Mouse (Mus musculus) embryonic facial prominence, embryonic 15.5 days (tissue): ENCODE data around the gene Ttn. TPM values are rescaled to one million over a fixed set of nuclear protein-coding genes. Genes with fewer than 3 reads are reported as not detected.

Experiments
- ATAC-seq: fragments of 200-750 bp; cut with Nextera tagmentation; 2 replicates; pipeline ENCODE4 v1.8.0; 2017; ENCODE audit warnings: low read depth, moderate TSS enrichment; ENCODE audit not compliant: insufficient number of reproducible peaks, low FRiP score, low TSS enrichment
- H3K27ac ChIP-seq: fragments of 300-500 bp; sonication (generic); replicated peaks from 2 replicates; pipeline ENCODE4 v1.5.1; 2015; ENCODE audit warnings: mild to moderate bottlenecking, inconsistent platforms
- H3K27me3 ChIP-seq: fragments of 300-500 bp; sonication (generic); 2 replicates; pipeline ENCODE4 v1.6.1; 2015; ENCODE audit warnings: inconsistent platforms
- H3K36me3 ChIP-seq: fragments of 300-500 bp; sonication (generic); 2 replicates; pipeline ENCODE4 v1.6.1; 2015; ENCODE audit warnings: mild to moderate bottlenecking, inconsistent platforms
- H3K4me1 ChIP-seq: fragments of 300-500 bp; sonication (generic); 2 replicates; pipeline ENCODE4 v1.6.1; 2015; ENCODE audit warnings: inconsistent platforms
- H3K4me2 ChIP-seq: fragments of 300-500 bp; sonication (generic); replicated peaks from 2 replicates; pipeline ENCODE4 v1.6.1; 2015; ENCODE audit warnings: mild to moderate bottlenecking, inconsistent platforms
- H3K4me3 ChIP-seq: fragments of 300-500 bp; sonication (generic); replicated peaks from 2 replicates; pipeline ENCODE4 v1.5.1; 2015; ENCODE audit warnings: mild to moderate bottlenecking, inconsistent platforms
- H3K9ac ChIP-seq: fragments of 300-500 bp; sonication (generic); 2 replicates; pipeline ENCODE4 v1.6.1; 2015; ENCODE audit warnings: inconsistent platforms
- H3K9me3 ChIP-seq: fragments of 300-500 bp; sonication (generic); replicated peaks from 2 replicates; pipeline ENCODE4 v1.6.1; 2016; ENCODE audit warnings: inconsistent platforms
- WGBS: fragments of 180-500 bp; shearing (Covaris S2); methylation state at CpG from one replicate; pipeline ENCODE4 v1.1.7; 2015; 5-methylcytosine and 5-hydroxymethylcytosine counted together
- polyA plus RNA-seq: library from polyadenylated mRNA; unstranded; fragments of >200 nt; fragmentation: Nextera tagmentation; extraction: Ambion mirVana; gene quantifications from 2 replicates; pipeline ENCODE4 v1.2.1, GENCODE M21; 2015

The Ttn gene
- polyA plus RNA-seq, 1 experiment from 2014 or later, result 92.9 TPM

DNA sequence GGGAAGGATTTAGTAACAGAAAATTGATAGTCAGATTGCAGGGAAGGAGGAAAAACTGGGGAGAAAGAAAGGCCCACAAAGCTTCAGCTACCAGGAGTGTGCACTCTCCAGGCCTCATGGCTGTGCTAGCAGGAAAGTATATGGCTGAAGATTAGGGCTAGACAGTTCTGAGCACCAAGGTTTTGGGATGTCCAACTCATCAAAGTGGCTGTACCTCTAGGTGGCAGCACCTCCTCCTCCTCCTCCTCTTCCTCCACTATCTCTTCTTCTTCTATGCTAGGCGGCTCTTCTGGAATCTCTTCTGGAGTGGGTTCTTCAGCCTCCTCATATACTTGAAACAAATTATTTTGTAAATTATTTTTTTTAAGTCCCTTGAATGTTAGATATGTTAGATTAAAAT is 139.2 kb downstream of the Ttn start:
- H3K4me3 ChIP-seq, result no peak overlapping the region
- H3K4me1 ChIP-seq, result no peaks in the 10 kb centered on the region
- H3K27ac ChIP-seq, result no peak overlapping the region
- H3K9ac ChIP-seq, result no peak overlapping the region
- H3K27me3 ChIP-seq, result no peaks in the 10 kb centered on the region
- 87% methylated on average over 1 of the region's 1 CpGs for WGBS
- H3K36me3 ChIP-seq, result no peaks in the 10 kb centered on the region
- ATAC-seq, result no peak
- H3K9me3 ChIP-seq, result no peaks in the 10 kb centered on the region
- no peak overlapping the region for H3K4me2 ChIP-seq

DNA sequence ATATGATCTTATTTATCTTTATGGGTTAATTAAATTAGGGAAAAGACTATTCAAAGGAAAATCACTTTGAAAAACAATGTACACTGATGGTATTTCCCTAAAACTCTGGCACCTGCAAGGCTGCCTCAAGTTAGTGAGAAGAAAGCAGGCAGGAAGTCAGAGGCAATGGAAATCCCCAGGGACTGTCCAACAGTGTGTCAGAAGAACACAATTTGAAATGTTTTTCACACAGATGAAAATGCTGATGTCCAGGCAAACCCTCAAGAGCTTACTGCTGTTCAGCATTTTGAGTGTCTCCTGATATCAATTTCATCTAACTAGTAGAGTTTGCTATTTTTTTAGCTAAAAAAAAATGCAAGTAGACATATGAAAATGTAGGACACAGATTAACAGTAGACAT is 161.9 kb downstream of the Ttn start:
- H3K4me2 ChIP-seq, result no peak overlapping the region
- no peak for ATAC-seq
- H3K4me3 ChIP-seq, result no peak overlapping the region
- H3K36me3 ChIP-seq, result no peaks in the 10 kb centered on the region
- no peaks in the 10 kb centered on the region for H3K9me3 ChIP-seq
- no peak overlapping the region for H3K9ac ChIP-seq
- no peaks in the 10 kb centered on the region for H3K4me1 ChIP-seq
- H3K27me3 ChIP-seq, result no peaks in the 10 kb centered on the region
- H3K27ac ChIP-seq, result no peak overlapping the region

DNA sequence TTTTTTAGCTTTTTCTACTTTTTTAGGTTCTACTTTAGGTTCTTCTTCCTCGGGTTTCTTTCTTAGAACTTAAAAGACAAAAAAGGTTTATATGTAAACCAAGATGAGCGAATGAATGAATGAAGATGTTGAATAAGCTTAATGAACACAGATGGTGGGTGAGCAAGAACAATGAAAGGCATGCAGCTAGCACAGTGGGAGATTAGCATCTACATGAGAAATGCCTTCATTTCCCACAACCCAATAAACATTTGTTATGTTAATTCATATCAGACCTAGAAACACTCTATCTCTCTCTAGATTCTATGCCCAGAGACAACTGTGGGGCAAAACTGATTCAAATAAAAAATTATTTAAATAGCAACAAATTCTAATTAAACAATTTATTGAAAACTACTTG is 164.6 kb downstream of the Ttn start:
- H3K27me3 ChIP-seq, result no peaks in the 10 kb centered on the region
- H3K27ac ChIP-seq, result no peak overlapping the region
- no peak overlapping the region for H3K4me3 ChIP-seq
- no peaks in the 10 kb centered on the region for H3K36me3 ChIP-seq
- H3K9ac ChIP-seq, result no peak overlapping the region
- WGBS, result 24% methylated on average over 2 of the region's 2 CpGs
- no peak for ATAC-seq
- no peaks in the 10 kb centered on the region for H3K9me3 ChIP-seq
- H3K4me2 ChIP-seq, result no peak overlapping the region
- no peaks in the 10 kb centered on the region for H3K4me1 ChIP-seq

DNA sequence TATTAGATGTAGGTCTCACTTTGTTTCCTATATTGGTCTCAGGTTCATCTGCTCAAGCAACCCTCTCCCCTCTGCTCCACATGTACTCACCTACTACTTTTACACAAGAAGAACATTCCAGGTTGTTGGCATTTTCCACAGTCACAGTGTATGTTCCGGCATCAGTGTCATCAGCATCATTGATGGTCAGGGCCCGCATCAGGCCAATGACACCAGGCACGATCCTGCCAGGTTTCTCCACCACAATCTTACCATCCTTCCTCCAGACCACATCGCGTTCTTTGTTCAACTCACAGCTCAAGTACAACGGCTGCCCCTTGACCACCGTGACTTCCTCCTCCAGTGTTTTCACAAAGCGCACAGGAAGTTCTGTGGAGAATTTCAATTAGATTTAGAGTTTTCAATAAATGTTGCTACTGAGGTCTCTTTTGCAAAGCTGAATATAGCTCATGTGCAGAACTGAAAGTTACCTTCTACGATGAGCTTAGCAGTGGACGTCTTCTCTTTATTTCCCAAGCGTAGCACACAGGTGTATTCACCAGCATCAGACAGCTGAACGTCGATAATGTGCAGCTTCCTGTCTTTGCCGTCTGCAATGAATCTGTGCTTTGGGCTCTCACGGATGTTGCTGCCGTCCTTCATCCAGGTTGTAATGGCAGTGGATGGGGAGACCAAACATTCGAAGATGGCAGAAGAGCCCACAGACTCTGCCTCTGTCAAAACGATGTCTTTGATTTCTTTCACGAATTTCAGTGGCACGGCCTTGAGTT is 168.1 kb downstream of the Ttn start:
- no peaks in the 10 kb centered on the region for H3K9me3 ChIP-seq
- H3K9ac ChIP-seq, result no peak overlapping the region
- H3K4me3 ChIP-seq, result no peak overlapping the region
- H3K4me1 ChIP-seq, result no peaks in the 10 kb centered on the region
- H3K4me2 ChIP-seq, result no peak overlapping the region
- no peaks in the 10 kb centered on the region for H3K27me3 ChIP-seq
- ATAC-seq, result no peak
- H3K27ac ChIP-seq, result no peak overlapping the region
- 86% methylated on average over 20 of the region's 20 CpGs for WGBS
- H3K36me3 ChIP-seq, result no peaks in the 10 kb centered on the region

DNA sequence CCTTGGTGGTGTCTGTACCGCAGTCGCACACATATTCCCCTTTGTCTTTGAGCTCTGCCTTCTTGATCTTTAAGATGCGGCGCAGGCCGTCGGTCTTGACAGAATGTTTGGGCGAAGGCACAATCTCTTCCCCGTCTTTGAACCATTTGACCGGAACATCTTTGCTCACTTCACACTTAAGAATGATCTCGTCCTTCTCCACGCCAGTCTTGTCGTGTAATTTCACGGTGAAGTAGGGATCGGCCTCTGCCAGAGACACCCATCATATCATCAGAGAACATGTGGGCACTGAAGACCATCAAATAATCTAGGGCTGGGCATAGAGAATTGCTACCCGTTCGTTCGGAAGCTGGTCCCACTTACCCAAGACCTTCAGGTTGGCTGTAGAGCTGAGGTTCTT is 171.2 kb downstream of the Ttn start:
- H3K4me3 ChIP-seq, result no peak overlapping the region
- no peaks in the 10 kb centered on the region for H3K4me1 ChIP-seq
- WGBS, result 94% methylated on average over 17 of the region's 17 CpGs
- H3K9ac ChIP-seq, result no peak overlapping the region
- no peaks in the 10 kb centered on the region for H3K36me3 ChIP-seq
- H3K27ac ChIP-seq, result no peak overlapping the region
- no peak for ATAC-seq
- H3K27me3 ChIP-seq, result no peaks in the 10 kb centered on the region
- H3K9me3 ChIP-seq, result no peaks in the 10 kb centered on the region
- H3K4me2 ChIP-seq, result no peak overlapping the region

DNA sequence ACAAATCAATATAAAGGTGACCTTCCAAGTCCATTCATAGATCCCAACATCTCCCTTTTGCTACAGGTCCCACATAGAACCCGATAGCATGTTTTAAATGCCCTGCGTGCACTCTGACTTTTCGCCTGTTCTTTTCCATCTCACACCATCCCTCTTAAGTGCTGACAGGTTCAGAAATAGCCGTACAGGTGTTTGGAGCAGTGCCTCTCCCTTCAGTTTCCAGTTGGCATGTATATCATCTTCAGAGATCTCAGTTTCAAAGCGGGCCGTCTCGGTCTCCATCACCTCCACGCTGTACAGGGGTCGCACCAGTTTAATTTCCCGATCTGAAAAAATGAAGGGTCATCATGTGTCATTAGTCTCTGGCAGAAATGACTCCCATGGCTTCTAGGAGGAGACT is 174.0 kb downstream of the Ttn start:
- H3K9ac ChIP-seq, result no peak overlapping the region
- no peaks in the 10 kb centered on the region for H3K4me1 ChIP-seq
- H3K36me3 ChIP-seq, result no peaks in the 10 kb centered on the region
- ATAC-seq, result no peak
- no peaks in the 10 kb centered on the region for H3K9me3 ChIP-seq
- no peak overlapping the region for H3K27ac ChIP-seq
- WGBS, result 93% methylated on average over 10 of the region's 10 CpGs
- H3K27me3 ChIP-seq, result no peaks in the 10 kb centered on the region
- H3K4me3 ChIP-seq, result no peak overlapping the region
- H3K4me2 ChIP-seq, result no peak overlapping the region

DNA sequence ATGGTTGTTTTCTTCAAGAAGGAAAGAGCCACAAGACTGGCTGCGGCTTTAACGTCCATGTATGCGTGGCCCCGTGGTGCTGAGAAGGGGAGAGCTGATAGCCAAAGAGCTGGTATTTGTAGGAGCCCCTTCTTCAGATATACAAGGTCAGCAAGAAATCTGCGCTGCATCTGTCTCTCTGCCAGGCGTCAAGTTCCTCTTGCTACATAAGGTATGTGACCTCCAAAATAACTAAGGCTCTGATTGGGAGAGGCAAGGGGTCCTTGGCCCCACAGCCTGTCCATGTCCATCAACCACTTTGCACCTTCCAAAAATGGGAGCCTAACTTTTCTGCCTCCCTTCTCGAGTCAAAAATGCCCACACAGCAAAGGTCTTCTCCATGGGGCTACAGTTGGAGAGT is 175.1 kb downstream of the Ttn start:
- ATAC-seq, result no peak

DNA sequence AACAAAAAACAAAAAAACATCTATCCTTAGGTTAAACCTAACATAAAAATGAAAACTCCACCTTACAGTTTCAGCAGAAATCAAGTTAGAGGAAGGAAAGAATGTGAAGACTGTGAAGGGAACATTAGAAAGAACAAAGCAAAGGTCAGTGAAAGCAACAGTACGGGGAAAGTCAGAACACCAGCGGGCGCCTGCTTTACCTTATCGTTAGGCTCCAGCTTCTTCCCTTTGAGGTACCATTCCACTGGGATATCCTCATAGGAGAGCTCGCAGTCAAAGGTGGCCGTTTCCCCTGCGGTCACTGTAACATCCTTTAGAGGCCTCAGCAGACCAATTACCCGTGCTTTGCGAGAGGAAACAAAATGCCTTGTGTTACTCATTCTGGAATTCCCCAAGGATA is 175.5 kb downstream of the Ttn start:
- no peaks in the 10 kb centered on the region for H3K36me3 ChIP-seq
- no peak overlapping the region for H3K4me2 ChIP-seq
- H3K27me3 ChIP-seq, result no peaks in the 10 kb centered on the region
- no peak overlapping the region for H3K4me3 ChIP-seq
- no peak overlapping the region for H3K27ac ChIP-seq
- H3K9ac ChIP-seq, result no peak overlapping the region
- no peaks in the 10 kb centered on the region for H3K9me3 ChIP-seq
- 55% methylated on average over 9 of the region's 9 CpGs for WGBS
- H3K4me1 ChIP-seq, result no peaks in the 10 kb centered on the region
- no peak for ATAC-seq

More for the DNA sequence above, 175.1 kb downstream of the Ttn start:
- WGBS, result 63% methylated on average over 7 of the region's 7 CpGs
- no peaks in the 10 kb centered on the region for H3K9me3 ChIP-seq
- H3K27ac ChIP-seq, result no peak overlapping the region
- no peak overlapping the region for H3K9ac ChIP-seq
- H3K27me3 ChIP-seq, result no peaks in the 10 kb centered on the region
- no peak overlapping the region for H3K4me3 ChIP-seq
- no peak overlapping the region for H3K4me2 ChIP-seq
- H3K36me3 ChIP-seq, result no peaks in the 10 kb centered on the region
- H3K4me1 ChIP-seq, result no peaks in the 10 kb centered on the region

DNA sequence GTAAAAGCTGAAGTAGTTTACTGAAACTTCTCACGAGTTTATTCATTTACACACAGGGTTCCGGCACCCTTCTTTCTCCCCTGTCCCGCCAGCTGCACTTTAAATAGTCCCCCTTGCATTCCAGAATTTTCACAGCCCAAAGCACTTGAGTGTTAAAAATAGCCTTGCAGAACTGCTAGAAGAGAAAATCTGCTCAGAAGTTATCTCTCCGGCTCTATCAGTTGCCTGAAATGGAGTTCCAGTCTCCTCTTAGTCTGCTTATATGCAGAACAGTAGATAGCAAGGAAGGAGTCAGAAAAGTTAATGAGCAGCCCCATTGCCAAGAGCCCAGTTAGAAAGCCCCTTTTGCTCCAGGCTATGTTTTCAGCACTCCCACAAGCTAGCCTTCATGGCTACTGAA is 176.0 kb downstream of the Ttn start:
- no peaks in the 10 kb centered on the region for H3K36me3 ChIP-seq
- 39% methylated on average over 4 of the region's 4 CpGs for WGBS
- H3K4me3 ChIP-seq, result no peak overlapping the region
- H3K27ac ChIP-seq, result no peak overlapping the region
- no peak for ATAC-seq
- H3K4me1 ChIP-seq, result no peaks in the 10 kb centered on the region
- H3K27me3 ChIP-seq, result no peaks in the 10 kb centered on the region
- no peak overlapping the region for H3K9ac ChIP-seq
- no peaks in the 10 kb centered on the region for H3K9me3 ChIP-seq
- H3K4me2 ChIP-seq, result no peak overlapping the region

DNA sequence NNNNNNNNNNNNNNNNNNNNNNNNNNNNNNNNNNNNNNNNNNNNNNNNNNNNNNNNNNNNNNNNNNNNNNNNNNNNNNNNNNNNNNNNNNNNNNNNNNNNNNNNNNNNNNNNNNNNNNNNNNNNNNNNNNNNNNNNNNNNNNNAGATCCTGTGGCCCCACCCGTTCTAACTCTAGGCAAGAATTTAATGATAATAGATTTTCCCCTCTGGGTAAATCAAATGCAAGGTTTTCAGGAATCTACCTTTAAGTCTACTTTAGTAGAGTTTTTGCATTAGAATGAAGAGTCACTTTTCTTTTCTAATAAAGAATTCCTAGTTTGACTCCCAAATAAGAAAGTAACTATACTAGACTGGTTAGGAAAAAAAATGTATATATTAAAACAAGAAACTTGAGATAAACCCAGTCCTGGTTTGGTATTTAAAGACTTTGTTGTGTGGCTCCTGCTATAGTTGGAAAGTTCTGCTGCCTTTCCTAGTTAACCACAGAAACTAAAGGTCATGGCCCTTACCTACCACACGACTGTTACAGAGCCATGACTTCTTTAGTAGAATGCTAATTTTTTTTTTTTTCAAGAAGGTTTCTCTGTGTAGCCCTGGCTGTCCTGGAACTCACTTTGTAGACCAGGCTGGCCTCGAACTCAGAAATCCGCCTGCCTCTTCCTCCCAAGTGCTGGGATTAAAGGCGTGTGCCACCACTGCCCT is 177.0 kb downstream of the Ttn start:
- WGBS, result 61% methylated on average over 5 of the region's 5 CpGs
- H3K27me3 ChIP-seq, result no peaks in the 10 kb centered on the region
- no peaks in the 10 kb centered on the region for H3K4me1 ChIP-seq
- no peak overlapping the region for H3K4me2 ChIP-seq
- H3K4me3 ChIP-seq, result no peak overlapping the region
- no peak for ATAC-seq
- H3K36me3 ChIP-seq, result no peaks in the 10 kb centered on the region
- H3K27ac ChIP-seq, result no peak overlapping the region
- H3K9me3 ChIP-seq, result no peaks in the 10 kb centered on the region
- H3K9ac ChIP-seq, result no peak overlapping the region

DNA sequence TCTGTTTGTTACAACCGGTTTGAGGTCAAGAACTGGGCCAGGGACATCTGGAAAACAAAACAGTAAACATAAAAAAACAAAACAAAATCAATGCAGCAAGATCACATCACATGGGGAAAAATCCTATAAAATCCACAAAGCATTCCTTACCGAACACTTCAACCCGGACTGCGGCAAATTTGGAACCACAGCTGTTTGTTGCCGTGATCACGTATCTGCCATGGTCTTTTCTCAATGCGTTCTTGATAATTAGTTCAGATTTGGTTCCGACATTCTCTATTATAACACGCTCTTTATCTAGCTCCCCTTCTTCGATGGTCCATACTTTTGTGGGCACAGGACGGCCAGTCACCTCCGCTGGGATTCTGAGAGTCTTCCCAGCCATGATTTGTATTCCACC is 198.2 kb downstream of the Ttn start:
- Histone ChIP-seq H3K9me3 (no peaks in the 10 kb centered on the region), H3K4me2 (no peak overlapping the region), H3K4me1 (no peaks in the 10 kb centered on the region), H3K27ac (no peak overlapping the region), H3K4me3 (no peak overlapping the region), H3K36me3 (no peaks in the 10 kb centered on the region), H3K27me3 (no peaks in the 10 kb centered on the region), H3K9ac (no peak overlapping the region)
- WGBS, result 97% methylated on average over 12 of the region's 12 CpGs
- ATAC-seq, result no peak

DNA sequence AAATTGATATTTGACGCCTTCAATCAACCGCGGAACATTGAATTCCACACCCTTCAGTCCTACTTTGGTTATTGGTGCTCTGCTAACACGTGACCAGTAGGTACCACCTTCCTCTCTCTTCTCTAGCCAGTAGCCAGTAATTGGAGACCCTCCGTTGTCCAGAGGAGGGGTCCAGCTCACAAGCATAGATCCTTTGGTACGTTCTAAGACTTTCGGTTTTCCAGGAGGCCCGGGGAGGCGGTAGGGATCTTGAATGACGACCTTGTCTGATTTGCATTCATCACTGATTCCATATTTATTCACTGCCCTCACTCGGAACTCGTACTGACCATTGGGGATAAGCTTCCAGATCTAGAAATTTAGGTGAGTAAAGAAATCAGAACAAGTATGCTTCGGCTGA is 201.6 kb downstream of the Ttn start:
- Histone ChIP-seq H3K27ac (no peak overlapping the region), H3K4me3 (no peak overlapping the region), H3K27me3 (no peaks in the 10 kb centered on the region), H3K4me1 (no peaks in the 10 kb centered on the region), H3K9me3 (no peaks in the 10 kb centered on the region), H3K4me2 (no peak overlapping the region), H3K9ac (no peak overlapping the region), H3K36me3 (no peaks in the 10 kb centered on the region)
- 86% methylated on average over 13 of the region's 13 CpGs for WGBS
- no peak for ATAC-seq
